10 mouse cellular contexts compared by ENCODE assay signal in genomic region chr1:78725617-78726223, GRCm38 (mm10).
DNase-seq lines count a peak whose midpoint lies in the region; ATAC-seq and TF ChIP-seq lines count a peak whose summit lies in the region.
"Had no signal": no experiment of that assay in that cellular context is flagged by ENCODE, and none has a peak within 500 bp of the region (broad histone marks: within the 10 kb centered on the region; RNA-seq: fewer than 3 reads in every experiment).

No protein-coding gene starts in this region.

- H3K4me3 ChIP-seq in heart, embryonic 16.5 days (ENCODE audit: low read length) = no peak overlapping the region
- no peak overlapping the region for H3K4me3 ChIP-seq in hindbrain, postnatal 0 days (ENCODE audit: low read length)
- H3K4me3 ChIP-seq: erythroblast, embryonic 14.5 days had no signal

- intact Hi-C loops in heart, postnatal 25 days (cut with DNase I) = loop anchor here (2.0 to 10.0 kb wide), 3 partner anchors 122 to 915 kb away; no protein-coding TSS in a partner anchor

- no peaks in the 10 kb centered on the region for H3K36me3 ChIP-seq in heart, embryonic 16.5 days (ENCODE audit: control insufficient read depth, insufficient read depth)
- H3K36me3 ChIP-seq in hindbrain, postnatal 0 days (ENCODE audit: insufficient read depth, low read length) = no peaks in the 10 kb centered on the region

- no peaks in the 10 kb centered on the region for H3K9me3 ChIP-seq in heart, embryonic 16.5 days (replicated peaks; ENCODE audit: control insufficient read depth, low read length)
- no peaks in the 10 kb centered on the region for H3K9me3 ChIP-seq in hindbrain, postnatal 0 days (ENCODE audit: low read length)

- 43% methylated on average over 6 of the region's 6 CpGs for WGBS in heart, embryonic 16.5 days
- WGBS in hindbrain, postnatal 0 days = 30% methylated on average over 6 of the region's 6 CpGs

- H3K27me3 ChIP-seq in heart, embryonic 16.5 days (ENCODE audit: control insufficient read depth, insufficient read depth, low read length) = no peaks in the 10 kb centered on the region
- no peaks in the 10 kb centered on the region for H3K27me3 ChIP-seq in hindbrain, postnatal 0 days (ENCODE audit: insufficient read depth, low read length)

- ATAC-seq in heart, embryonic 16.5 days (replicated peaks; ENCODE audit: extremely low read depth, insufficient read depth, low FRiP score) = no peak; the same call in 1 of the 2 replicates
- peak; percentile 69 for ATAC-seq in hindbrain, postnatal 0 days

- DNase-seq in heart, postnatal 25 days (ENCODE audit: low spot score) = no peak
- peak; percentile 65 for DNase-seq in 3T3-L1 (ENCODE audit: low read depth, low spot score)
- DNase-seq in cerebellum, postnatal 25 days = peak; percentile 46 to 51
- DNase-seq in hindbrain, postnatal 0 days (ENCODE audit: low spot score) = peak; percentile 78
- no peak for DNase-seq in T-cell, adult 2 months (ENCODE audit: low spot score)
- no peak for DNase-seq in ovary, adult 18-20 months (ENCODE audit: low spot score)
- no peak for DNase-seq in gastrocnemius, postnatal 4 days (ENCODE audit: low spot score in 2 of 2)

- no peak overlapping the region; the same call in 1 of the 2 replicates for H3K9ac ChIP-seq in heart, embryonic 16.5 days (ENCODE audit: low read length)
- H3K9ac ChIP-seq in hindbrain, postnatal 0 days (replicated peaks; ENCODE audit: low read length) = no peak overlapping the region
- H3K9ac ChIP-seq: liver, embryonic 14.5 days had no signal

- TF ChIP-seq CTCF in hindbrain, postnatal 0 days (IDR thresholded peaks at IDR 0.05; ENCODE audit: low read depth) = peak; percentile 84

- no peak overlapping the region for H3K4me2 ChIP-seq in heart, embryonic 16.5 days (ENCODE audit: low read depth, low read length)
- no peak overlapping the region for H3K4me2 ChIP-seq in hindbrain, postnatal 0 days (ENCODE audit: low read depth, low read length)

- H3K27ac ChIP-seq in heart, embryonic 16.5 days (ENCODE audit: low read length) = peak overlapping the region; percentile 8; the same call in 1 of the 2 replicates
- H3K27ac ChIP-seq in hindbrain, postnatal 0 days = no peak overlapping the region
- H3K27ac ChIP-seq: liver, embryonic 14.5 days had no signal

- H3K4me1 ChIP-seq in heart, embryonic 16.5 days (ENCODE audit: control insufficient read depth, insufficient read depth, low read length) = peaks cover 3% of the 10 kb centered on the region; the same call in 1 of the 2 replicates
- H3K4me1 ChIP-seq in hindbrain, postnatal 0 days (ENCODE audit: insufficient read depth, low read length) = no peaks in the 10 kb centered on the region

Comparison
In these comparisons a context has a peak if more than half of its experiments do, and no peak if none do; other contexts are left out.
1. DNase-seq: peak in 3T3-L1 (single experiment), cerebellum, postnatal 25 days (2 of 2) and hindbrain, postnatal 0 days (single experiment); none in heart, postnatal 25 days (single experiment), T-cell, adult 2 months (single experiment), ovary, adult 18-20 months (single experiment) and gastrocnemius, postnatal 4 days (0 of 2).